In the genomic region with DNA sequence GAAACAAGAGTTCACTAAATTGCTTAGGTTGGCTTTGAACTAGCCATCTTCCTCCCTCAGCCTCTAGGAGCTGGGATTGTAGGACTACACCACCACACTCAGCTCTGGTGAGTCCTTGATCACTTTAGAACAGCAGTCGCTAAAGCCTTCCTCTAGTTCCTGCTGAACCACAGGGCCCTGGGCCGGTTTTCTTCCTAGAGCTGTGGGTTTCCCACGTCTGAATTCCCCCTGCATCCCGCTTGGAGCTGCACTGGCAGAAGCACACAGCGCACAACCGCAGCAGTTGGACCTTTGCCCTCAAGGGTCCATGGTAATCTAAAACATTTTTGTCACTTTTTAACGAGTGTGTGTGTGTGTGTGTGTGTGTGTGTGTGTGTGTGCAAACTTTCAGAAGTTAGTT, we compare ENCODE assay signal across 12 mouse cellular contexts. TPM values are rescaled to one million over a fixed set of nuclear protein-coding genes. Genes with fewer than 3 reads are reported as not detected.
A peak's percentile ranks its signal among the peaks of the same experiment; 100 is the strongest.
DNase-seq lines count a peak whose midpoint lies in the region; ATAC-seq and TF ChIP-seq lines count a peak whose summit lies in the region.
"Had no signal": no experiment of that assay in that cellular context is flagged by ENCODE, and none has a peak within 500 bp of the region (broad histone marks: within the 10 kb centered on the region; RNA-seq: fewer than 3 reads in every experiment).

No protein-coding gene starts in this region.

- peak overlapping the region; percentile 42 for H3K4me3 ChIP-seq in megakaryocyte, embryonic 14.5 days (replicated peaks)
- peak overlapping the region; percentile 84; the same call in 1 of the 2 replicates for H3K4me3 ChIP-seq in G1E (ENCODE audit: low read depth, low read length)
- H3K4me3 ChIP-seq in liver, embryonic 13.5 days (replicated peaks): no peak overlapping the region

- H3K27me3 ChIP-seq in megakaryocyte, embryonic 14.5 days (replicated peaks): peaks cover 19% of the 10 kb centered on the region
- no peaks in the 10 kb centered on the region; the same call in 1 of the 2 replicates for H3K27me3 ChIP-seq in G1E (ENCODE audit: insufficient read depth, low read length)
- H3K27me3 ChIP-seq in liver, embryonic 13.5 days: peaks cover 60% of the 10 kb centered on the region

- DNase-seq in gastrocnemius, postnatal 10 days: peak; percentile 4
- DNase-seq in gastrocnemius, adult 18-20 months (ENCODE audit: low spot score): no peak
- DNase-seq in G1E (ENCODE audit: low spot score): no peak
- DNase-seq in liver, embryonic 13.5 days: no peak
- no peak for DNase-seq in kidney, adult 8-10 months

- no peak for TF ChIP-seq CTCF in G1E (IDR thresholded peaks at IDR 0.05; ENCODE audit: low read depth, low read length)

- no peak overlapping the region for H3K27ac ChIP-seq in liver, embryonic 13.5 days
- H3K27ac ChIP-seq: forebrain, embryonic 15.5 days; kidney, postnatal 0 days; limb, embryonic 13.5 days; midbrain, embryonic 12.5 days had no signal

- no peak for ATAC-seq in megakaryocyte, adult 5-6 weeks (ENCODE audit: poor library complexity, severe bottlenecking)
- no peak for ATAC-seq in G1E (ENCODE audit: extremely low read depth, insufficient number of reproducible peaks, low FRiP score, poor library complexity, severe bottlenecking)
- ATAC-seq in liver, embryonic 13.5 days (ENCODE audit: low read depth): no peak

- no peaks in the 10 kb centered on the region for H3K9me3 ChIP-seq in megakaryocyte, embryonic 14.5 days
- no peaks in the 10 kb centered on the region for H3K9me3 ChIP-seq in G1E (replicated peaks)
- no peaks in the 10 kb centered on the region for H3K9me3 ChIP-seq in liver, embryonic 13.5 days (replicated peaks)
- H3K9me3 ChIP-seq: forebrain, embryonic 15.5 days; hindbrain, embryonic 15.5 days; limb, embryonic 13.5 days; midbrain, embryonic 12.5 days had no signal

- H3K4me1 ChIP-seq in megakaryocyte, embryonic 14.5 days: peaks cover 61% of the 10 kb centered on the region
- peaks cover 72% of the 10 kb centered on the region for H3K4me1 ChIP-seq in G1E (ENCODE audit: insufficient read depth, low read depth, low read length)
- peaks cover 33% of the 10 kb centered on the region for H3K4me1 ChIP-seq in liver, embryonic 13.5 days (replicated peaks)

- no peak overlapping the region for H3K9ac ChIP-seq in liver, embryonic 13.5 days

- peaks cover 39% of the 10 kb centered on the region for H3K36me3 ChIP-seq in megakaryocyte, embryonic 14.5 days (replicated peaks; ENCODE audit: low read length)
- peaks cover 59% of the 10 kb centered on the region for H3K36me3 ChIP-seq in G1E (replicated peaks)
- H3K36me3 ChIP-seq in liver, embryonic 13.5 days: no peaks in the 10 kb centered on the region
- H3K36me3 ChIP-seq: forebrain, embryonic 15.5 days; hindbrain, embryonic 15.5 days; limb, embryonic 13.5 days; midbrain, embryonic 12.5 days had no signal

- WGBS in liver, embryonic 13.5 days (ENCODE audit: insufficient replicate concordance): 44% methylated on average over 7 of the region's 7 CpGs

- H3K4me2 ChIP-seq in liver, embryonic 13.5 days: 0 out of 2 replicates have a peak overlapping the region, but pooled peaks have one; percentile 84

RNA-seq across cellular contexts. Expression of gene Coro2a, which starts 0.7 kb away (rescaled TPM):
- total RNA-seq in gastrocnemius, postnatal 10 days (2021): under 1 TPM; 0.40 to 0.52 TPM
- total RNA-seq in gastrocnemius, adult 18-20 months (2021): under 1 TPM; 0.11 to 0.26 TPM
- polyA plus RNA-seq in megakaryocyte, embryonic 14.5 days (2012; ENCODE audit: insufficient read depth, low replicate concordance): 29.8 and 31.3 TPM in 2 replicates
- total RNA-seq in megakaryocyte, adult 5-6 weeks (2015): 54.8 and 55.6 TPM in 2 replicates
- total RNA-seq in megakaryocyte, adult 5-6 weeks (2017): 31.4 and 31.9 TPM in 2 replicates
- total RNA-seq in G1E (2014; fragmentation: Nextera tagmentation): 148 and 158 TPM in 2 replicates
- total RNA-seq in G1E (2017): 79.5 and 79.6 TPM in 2 replicates
- polyA plus RNA-seq in G1E (2012): 480 and 501 TPM in 2 replicates
- polyA plus RNA-seq in liver, embryonic 13.5 days (2015; fragmentation: Nextera tagmentation; extraction: Ambion mirVana): 3.0 and 3.7 TPM in 2 replicates

RNA-seq across cellular contexts. Expression of gene Tbc1d2, which starts 47.3 kb away (rescaled TPM):
- total RNA-seq in gastrocnemius, postnatal 10 days (2021): 1 to 10 TPM; 1.6 to 1.8 TPM
- under 1 TPM; 0.39 to 0.83 TPM for total RNA-seq in gastrocnemius, adult 18-20 months (2021)
- 4.5 and 7.8 TPM in 2 replicates for polyA plus RNA-seq in megakaryocyte, embryonic 14.5 days (2012; ENCODE audit: insufficient read depth, low replicate concordance)
- total RNA-seq in megakaryocyte, adult 5-6 weeks (2015): 8.9 and 10.4 TPM in 2 replicates
- 8.5 and 11.6 TPM in 2 replicates for total RNA-seq in megakaryocyte, adult 5-6 weeks (2017)
- not detected in 2 replicates for total RNA-seq in G1E (2014; fragmentation: Nextera tagmentation)
- total RNA-seq in G1E (2017): 0.12 and 0.16 TPM in 2 replicates
- 0.01 TPM in 1 of 2 replicates, not detected in the other for polyA plus RNA-seq in G1E (2012)
- polyA plus RNA-seq in liver, embryonic 13.5 days (2015; fragmentation: Nextera tagmentation; extraction: Ambion mirVana): 0.46 and 0.56 TPM in 2 replicates

Comparison
In these comparisons a context has a peak if more than half of its experiments do, and no peak if none do; other contexts are left out.
1. RNA of gene Coro2a, which starts 0.7 kb away (total RNA-seq): 79.5 to 158 TPM in G1E and 31.4 to 55.6 TPM in megakaryocyte, adult 5-6 weeks; 0.40 to 0.52 TPM in gastrocnemius, postnatal 10 days and 0.11 to 0.26 TPM in gastrocnemius, adult 18-20 months; every median in the first group is over 10 times any median in the second.